Mouse (Mus musculus) liver, embryonic 16.5 days (tissue): ENCODE data around the gene Dhx37. TPM values are rescaled to one million over a fixed set of nuclear protein-coding genes. Genes with fewer than 3 reads are reported as not detected.
A peak's percentile ranks its signal among the peaks of the same experiment; 100 is the strongest.

ENCODE experiments used
- ATAC-seq: fragments of 200-750 bp; cut with Nextera tagmentation; 2 replicates; pipeline ENCODE4 v1.8.0; 2017; ENCODE audit warnings: low read depth, mild to moderate bottlenecking, moderate number of reproducible peaks, moderate library complexity
- H3K27ac ChIP-seq: fragments of 300-500 bp; sonication (generic); 2 replicates; pipeline ENCODE4 v1.5.1; 2014; ENCODE audit warnings: mild to moderate bottlenecking, low read length
- H3K27me3 ChIP-seq: fragments of 300-500 bp; sonication (generic); 2 replicates; pipeline ENCODE4 v1.6.1; 2014; ENCODE audit warnings: low read depth, low read length, mixed read lengths; ENCODE audit not compliant: control insufficient read depth, insufficient read depth
- H3K36me3 ChIP-seq: fragments of 300-500 bp; sonication (generic); 2 replicates; pipeline ENCODE4 v1.6.1; 2014; ENCODE audit warnings: mild to moderate bottlenecking; ENCODE audit not compliant: control insufficient read depth, insufficient read depth
- H3K4me1 ChIP-seq: fragments of 300-500 bp; sonication (generic); 2 replicates; pipeline ENCODE4 v1.6.1; 2014; ENCODE audit warnings: low read depth, low read length, mixed read lengths; ENCODE audit not compliant: control insufficient read depth
- H3K4me2 ChIP-seq: fragments of 300-500 bp; sonication (generic); 2 replicates; pipeline ENCODE4 v1.6.1; 2014; ENCODE audit warnings: low read depth, low read length, mixed read lengths
- H3K4me3 ChIP-seq: fragments of 300-500 bp; sonication (generic); 2 replicates; pipeline ENCODE4 v1.5.1; 2014; ENCODE audit warnings: low read depth, mild to moderate bottlenecking, low read length
- H3K9ac ChIP-seq: fragments of 300-500 bp; sonication (generic); 2 replicates; pipeline ENCODE4 v1.6.1; 2014; ENCODE audit warnings: low read depth, low read length
- H3K9me3 ChIP-seq: fragments of 300-500 bp; sonication (generic); replicated peaks from 2 replicates; pipeline ENCODE4 v1.6.1; 2016; ENCODE audit warnings: low read length; ENCODE audit not compliant: control insufficient read depth
- WGBS: fragments of 180-500 bp; shearing (Covaris S2); extraction: QIAGEN DNeasy Blood & Tissue Kit; methylation state at CpG from one replicate; pipeline ENCODE4 v1.1.7; 2014; ENCODE audit not compliant: insufficient replicate concordance; 5-methylcytosine and 5-hydroxymethylcytosine counted together
- polyA plus RNA-seq: library from polyadenylated mRNA; unstranded; fragments of >200 nt; fragmentation: Nextera tagmentation; extraction: Ambion mirVana; gene quantifications from 2 replicates; pipeline ENCODE4 v1.2.1, GENCODE M21; 2015

The Dhx37 gene
- polyA plus RNA-seq, 1 experiment from 2014 or later = 4.2 TPM

GRCm38 (mm10) chr5:125461868-125462445, 28.0 kb upstream of the Dhx37 start:
- no peak for ATAC-seq
- no peak overlapping the region for H3K4me2 ChIP-seq
- H3K9me3 ChIP-seq = no peaks in the 10 kb centered on the region
- 19% methylated on average over 10 of the region's 10 CpGs for WGBS
- no peaks in the 10 kb centered on the region for H3K36me3 ChIP-seq
- no peak overlapping the region for H3K27ac ChIP-seq
- no peaks in the 10 kb centered on the region for H3K27me3 ChIP-seq
- peaks cover 24% of the 10 kb centered on the region for H3K4me1 ChIP-seq
- H3K4me3 ChIP-seq = no peak overlapping the region
- no peak overlapping the region for H3K9ac ChIP-seq

GRCm38 (mm10) chr5:125460574-125460973, 26.7 kb upstream of the Dhx37 start:
- Histone ChIP-seq H3K4me3 (no peak overlapping the region), H3K27me3 (no peaks in the 10 kb centered on the region), H3K9me3 (no peaks in the 10 kb centered on the region), H3K36me3 (no peaks in the 10 kb centered on the region), H3K4me1 (peaks cover 32% of the 10 kb centered on the region), H3K4me2 (no peak overlapping the region), H3K27ac (no peak overlapping the region), H3K9ac (no peak overlapping the region)
- no peak for ATAC-seq
- WGBS = 69% methylated on average over 3 of the region's 3 CpGs

GRCm38 (mm10) chr5:125457538-125457937, 23.6 kb upstream of the Dhx37 start:
- H3K27ac ChIP-seq = peak overlapping the region; percentile 44; the same call in 1 of the 2 replicates
- 26% methylated on average over 6 of the region's 6 CpGs for WGBS
- peaks cover 24% of the 10 kb centered on the region for H3K4me1 ChIP-seq
- peak; percentile 58 for ATAC-seq
- peak overlapping the region; percentile 6 for H3K4me2 ChIP-seq
- H3K9ac ChIP-seq = no peak overlapping the region
- peaks cover 2% of the 10 kb centered on the region; the same call in 1 of the 2 replicates for H3K36me3 ChIP-seq
- no peaks in the 10 kb centered on the region for H3K9me3 ChIP-seq
- no peaks in the 10 kb centered on the region for H3K27me3 ChIP-seq
- H3K4me3 ChIP-seq = no peak overlapping the region

- no peak overlapping the region for H3K4me3 ChIP-seq
- H3K27ac ChIP-seq = peak overlapping the region; percentile 28; the same call in 1 of the 2 replicates
- WGBS = 29% methylated on average over 6 of the region's 6 CpGs
- H3K4me2 ChIP-seq = no peak overlapping the region
- no peak overlapping the region for H3K9ac ChIP-seq
- H3K9me3 ChIP-seq = no peaks in the 10 kb centered on the region
- no peaks in the 10 kb centered on the region for H3K27me3 ChIP-seq
- peak; percentile 56 for ATAC-seq
- H3K4me1 ChIP-seq = peaks cover 20% of the 10 kb centered on the region
- H3K36me3 ChIP-seq = peaks cover 2% of the 10 kb centered on the region; the same call in 1 of the 2 replicates
Measured at GRCm38 (mm10) chr5:125456100-125456499, 22.2 kb upstream of the Dhx37 start.

DNA sequence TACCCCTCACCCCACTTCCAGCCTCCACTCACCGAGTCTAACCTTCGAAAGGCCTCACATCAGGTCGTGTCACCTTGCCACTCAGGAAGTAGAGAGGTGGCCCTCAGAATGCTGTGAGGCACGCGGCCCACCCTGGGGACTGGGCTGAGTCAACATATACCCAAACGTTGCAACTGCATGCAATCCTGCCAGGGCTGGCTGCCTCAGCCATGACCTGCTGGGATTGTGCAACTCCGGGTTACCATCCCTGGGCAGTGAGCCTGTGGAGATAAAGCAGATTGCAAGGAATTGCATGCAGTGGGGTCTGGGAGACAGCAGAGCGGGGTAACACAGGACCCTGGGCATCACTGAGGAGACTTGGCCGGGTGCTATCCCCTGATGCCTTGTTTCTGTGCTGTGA, 18.7 kb upstream of the Dhx37 start:
- 66% methylated on average over 9 of the region's 9 CpGs for WGBS

DNA sequence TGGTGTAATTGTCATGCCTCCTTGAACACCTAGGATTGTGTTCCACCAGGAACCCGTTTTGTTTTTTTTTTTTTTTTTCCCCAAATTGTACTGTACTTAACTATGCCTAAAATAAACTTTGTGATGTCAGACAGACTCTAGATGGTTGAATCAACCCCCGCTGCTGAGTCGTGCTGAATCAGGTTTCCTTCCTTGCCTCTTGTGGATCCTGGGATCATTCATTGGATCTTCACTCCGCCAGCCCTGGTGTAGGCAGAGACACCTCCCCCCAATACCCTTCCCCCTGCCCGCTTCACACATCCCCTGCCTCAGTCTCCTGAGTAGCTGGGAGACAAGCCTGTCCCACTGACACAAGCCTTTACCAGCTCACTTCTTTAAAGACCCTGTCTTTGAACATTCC, 15.4 kb upstream of the Dhx37 start:
- Histone ChIP-seq H3K4me1 (peaks cover 3% of the 10 kb centered on the region), H3K27ac (no peak overlapping the region), H3K36me3 (no peaks in the 10 kb centered on the region), H3K27me3 (no peaks in the 10 kb centered on the region), H3K9ac (no peak overlapping the region), H3K4me3 (no peak overlapping the region), H3K9me3 (no peaks in the 10 kb centered on the region), H3K4me2 (no peak overlapping the region)
- WGBS = 61% methylated on average over 5 of the region's 5 CpGs
- ATAC-seq = no peak

More for the DNA sequence above, 18.7 kb upstream of the Dhx37 start:
- Histone ChIP-seq H3K4me2 (no peak overlapping the region), H3K27me3 (no peaks in the 10 kb centered on the region), H3K27ac (no peak overlapping the region), H3K4me1 (peaks cover 15% of the 10 kb centered on the region), H3K4me3 (no peak overlapping the region), H3K9me3 (no peaks in the 10 kb centered on the region), H3K9ac (no peak overlapping the region), H3K36me3 (peaks cover 2% of the 10 kb centered on the region; the same call in 1 of the 2 replicates)
- peak; percentile 73 for ATAC-seq

DNA sequence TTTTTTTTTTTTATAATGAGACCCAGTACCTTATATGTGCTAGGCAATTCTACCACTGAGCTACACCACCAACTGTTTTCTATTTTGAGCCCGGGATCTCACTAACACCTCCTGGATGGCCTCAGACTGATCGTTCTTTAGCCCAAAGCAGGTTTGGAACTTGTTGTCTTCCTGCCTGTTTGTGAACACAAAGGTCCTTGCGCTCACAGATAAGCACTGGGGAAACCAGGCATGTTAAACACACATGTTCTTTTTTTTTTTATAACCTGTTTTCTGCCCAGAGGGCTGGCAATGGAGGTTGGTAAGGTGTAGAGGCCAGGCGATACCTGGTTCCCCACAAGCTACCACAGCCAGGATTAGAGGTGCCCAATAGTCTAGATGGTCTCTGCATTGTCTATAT, 14.7 kb upstream of the Dhx37 start:
- Histone ChIP-seq H3K4me1 (peaks cover 6% of the 10 kb centered on the region), H3K27me3 (no peaks in the 10 kb centered on the region), H3K9ac (no peak overlapping the region), H3K27ac (no peak overlapping the region), H3K36me3 (no peaks in the 10 kb centered on the region; the same call in 1 of the 2 replicates), H3K9me3 (no peaks in the 10 kb centered on the region), H3K4me2 (no peak overlapping the region), H3K4me3 (no peak overlapping the region)
- ATAC-seq = no peak
- 53% methylated on average over 4 of the region's 4 CpGs for WGBS

DNA sequence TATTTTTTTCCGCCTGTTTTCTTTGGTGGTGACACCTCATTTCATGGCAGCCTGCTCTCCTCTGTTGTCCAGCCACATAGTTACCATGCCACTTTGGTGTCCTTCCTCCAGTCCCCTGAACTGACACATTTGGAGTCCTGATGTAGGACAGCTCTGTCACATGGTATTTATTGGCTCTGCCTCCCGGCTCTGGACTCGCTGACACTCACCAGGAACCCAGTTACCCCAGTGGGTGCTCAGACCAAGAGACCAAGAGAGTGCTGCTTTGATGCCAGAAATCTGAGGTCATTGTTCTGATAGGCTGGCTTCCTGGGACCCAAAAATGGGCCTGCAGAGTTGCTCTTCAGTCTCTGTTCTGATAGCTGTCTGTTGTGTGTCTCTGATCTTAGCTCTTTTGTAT, 14.1 kb upstream of the Dhx37 start:
- no peak for ATAC-seq

GRCm38 (mm10) chr5:125446344-125446743, 12.4 kb upstream of the Dhx37 start:
- no peak for ATAC-seq
- H3K36me3 ChIP-seq = no peaks in the 10 kb centered on the region; the same call in 1 of the 2 replicates
- no peak overlapping the region for H3K9ac ChIP-seq
- H3K27ac ChIP-seq = no peak overlapping the region
- H3K4me2 ChIP-seq = no peak overlapping the region
- H3K4me3 ChIP-seq = no peak overlapping the region
- H3K4me1 ChIP-seq = peaks cover 17% of the 10 kb centered on the region
- WGBS = 71% methylated on average over 7 of the region's 7 CpGs
- H3K9me3 ChIP-seq = no peaks in the 10 kb centered on the region
- H3K27me3 ChIP-seq = no peaks in the 10 kb centered on the region

More for the DNA sequence above, 14.1 kb upstream of the Dhx37 start:
- H3K9me3 ChIP-seq = no peaks in the 10 kb centered on the region
- peaks cover 6% of the 10 kb centered on the region for H3K4me1 ChIP-seq
- H3K4me2 ChIP-seq = no peak overlapping the region
- no peak overlapping the region for H3K27ac ChIP-seq
- H3K36me3 ChIP-seq = no peaks in the 10 kb centered on the region; the same call in 1 of the 2 replicates
- 64% methylated on average over 3 of the region's 3 CpGs for WGBS
- no peaks in the 10 kb centered on the region for H3K27me3 ChIP-seq
- H3K4me3 ChIP-seq = no peak overlapping the region
- no peak overlapping the region for H3K9ac ChIP-seq
